Mouse (Mus musculus): Measurements from ENCODE around the gene Rhebl1. TPM values are rescaled to one million over a fixed set of nuclear protein-coding genes. Genes with fewer than 3 reads are reported as not detected.

Gene Rhebl1
- total RNA-seq, 2 experiments from 2014 or later, result 8.5 TPM

- peak; percentile 56 for TF ChIP-seq CTCF (conservative IDR thresholded peaks at IDR 0.05)
- peak; percentile 85 to 95 for DNase-seq (ENCODE audit: low spot score in 2 of 2)
- peak overlapping the region; percentile 81 for H3K27ac ChIP-seq
- peak overlapping the region; percentile 78 for H3K4me3 ChIP-seq
Observed at GRCm38 (mm10) chr15:98880978-98881655, 13.2 kb downstream of the Rhebl1 start.

- peak; percentile 96 for TF ChIP-seq CTCF (conservative IDR thresholded peaks at IDR 0.05)
- peak in 1 of 2 experiments; percentile 77 for DNase-seq (ENCODE audit: low spot score in 2 of 2)
- Histone ChIP-seq H3K4me3 (no peak overlapping the region), H3K27ac (no peak overlapping the region)
Observed at GRCm38 (mm10) chr15:98877331-98877730, 17.0 kb downstream of the Rhebl1 start.

- DNase-seq (ENCODE audit: low spot score in 2 of 2), result peak; percentile 90 to 91
- peak; percentile 57 for TF ChIP-seq CTCF (conservative IDR thresholded peaks at IDR 0.05)
- Histone ChIP-seq H3K27ac (peak overlapping the region; percentile 100), H3K4me3 (peak overlapping the region; percentile 95)
Observed at GRCm38 (mm10) chr15:98871916-98872888, 22.1 kb downstream of the Rhebl1 start.

GRCm38 (mm10) chr15:98871070-98871915 is 23.0 kb downstream of the Rhebl1 start, which contains the start of gene Kmt2d:
TSS of gene Kmt2d (minus strand) at chr15:98871204.
- H3K27ac ChIP-seq, result peak within 1 kb of the TSS; percentile 100
- no peak for DNase-seq (ENCODE audit: low spot score in 2 of 2)
- H3K4me3 ChIP-seq, result peak within 1 kb of the TSS; percentile 95
- TF ChIP-seq CTCF (conservative IDR thresholded peaks at IDR 0.05), result no peak

GRCm38 (mm10) chr15:98870179-98871069 is 23.9 kb downstream of the Rhebl1 start:
- peak overlapping the region; percentile 100 for H3K27ac ChIP-seq

GRCm38 (mm10) chr15:98869342-98870178 is 24.8 kb downstream of the Rhebl1 start:
- no peak for DNase-seq (ENCODE audit: low spot score in 2 of 2)
- TF ChIP-seq CTCF (conservative IDR thresholded peaks at IDR 0.05), result no peak
- H3K27ac ChIP-seq, result peak overlapping the region; percentile 100
- peak overlapping the region; percentile 95 for H3K4me3 ChIP-seq

More at GRCm38 (mm10) chr15:98870179-98871069, 23.9 kb downstream of the Rhebl1 start:
- DNase-seq (ENCODE audit: low spot score in 2 of 2), result no peak
- peak overlapping the region; percentile 95 for H3K4me3 ChIP-seq
- no peak for TF ChIP-seq CTCF (conservative IDR thresholded peaks at IDR 0.05)

- TF ChIP-seq CTCF (conservative IDR thresholded peaks at IDR 0.05), result no peak
- Histone ChIP-seq H3K27ac (peak overlapping the region; percentile 100), H3K4me3 (peak overlapping the region; percentile 95)
- DNase-seq (ENCODE audit: low spot score in 2 of 2), result no peak
Observed at GRCm38 (mm10) chr15:98868346-98869063, 25.8 kb downstream of the Rhebl1 start.

GRCm38 (mm10) chr15:98867321-98867720 is 27.0 kb downstream of the Rhebl1 start:
- H3K27ac ChIP-seq, result no peak overlapping the region
- DNase-seq (ENCODE audit: low spot score in 2 of 2), result peak; percentile 57 to 73
- H3K4me3 ChIP-seq, result peak overlapping the region; percentile 95
- no peak for TF ChIP-seq CTCF (conservative IDR thresholded peaks at IDR 0.05)

GRCm38 (mm10) chr15:98866501-98866900 is 27.8 kb downstream of the Rhebl1 start:
- no peak overlapping the region for H3K4me3 ChIP-seq
- DNase-seq (ENCODE audit: low spot score in 2 of 2), result no peak
- TF ChIP-seq CTCF (conservative IDR thresholded peaks at IDR 0.05), result no peak
- no peak overlapping the region for H3K27ac ChIP-seq

- Histone ChIP-seq H3K4me3 (no peak overlapping the region), H3K27ac (no peak overlapping the region)
- TF ChIP-seq CTCF (conservative IDR thresholded peaks at IDR 0.05), result no peak
- DNase-seq (ENCODE audit: low spot score in 2 of 2), result no peak
Observed at GRCm38 (mm10) chr15:98865771-98866170, 28.6 kb downstream of the Rhebl1 start.

All from layer of hippocampus, adult 2 months (tissue).